Mouse (Mus musculus) heart, postnatal 0 days (tissue): ENCODE results near the gene BC048679.

Experiments used
- CTCF ChIP-seq: IDR thresholded peaks from 2 replicates; pipeline ENCODE4 v1.5.1; 2016; ENCODE audit warnings: antibody characterized with exemption, control low read depth, low read depth
- EP300 ChIP-seq: IDR thresholded peaks from 2 replicates; pipeline ENCODE4 v1.6.1; 2016; ENCODE audit warnings: antibody characterized with exemption, low read depth

- no peak for TF ChIP-seq CTCF
- TF ChIP-seq EP300, result no peak
Observed at GRCm38 (mm10) chr7:81497171-81497570, 910 bp downstream of the BC048679 start.
